Mouse (Mus musculus) CH12.LX (cell line): ENCODE data around the gene Plekhg6. TPM values are rescaled to one million over a fixed set of nuclear protein-coding genes. Genes with fewer than 3 reads are reported as not detected.

Experiments
- DNase-seq: peaks from one replicate; pipeline ENCODE4 v3.0.0-alpha.2; 2013; ENCODE audit errors: extremely low read depth
- H3K27ac ChIP-seq: 2 replicates; pipeline ENCODE4 v1.5.1; 2012; ENCODE audit warnings: low read depth, mild to moderate bottlenecking, control low read depth, moderate library complexity; ENCODE audit not compliant: insufficient read depth
- H3K27me3 ChIP-seq: replicated peaks from 2 replicates; pipeline ENCODE3; 2012; ENCODE audit warnings: inconsistent platforms
- H3K36me3 ChIP-seq, 2 experiments: replicated peaks in 1 of 2; 2 replicates each; pipeline versions ENCODE3 to v1.6.1; 2012; ENCODE audit warnings: inconsistent platforms in 1 of 2, low read length in 1 of 2, mild to moderate bottlenecking in 1 of 2, mixed read lengths in 1 of 2, moderate library complexity in 1 of 2; ENCODE audit not compliant: control insufficient read depth in 1 of 2, insufficient read depth in 1 of 2
- H3K4me1 ChIP-seq, 2 experiments: 2 replicates each; pipeline ENCODE4 v1.6.1; 2012; ENCODE audit warnings: inconsistent platforms in 1 of 2, moderate library complexity in 1 of 2; ENCODE audit not compliant: insufficient read depth in 2 of 2, control insufficient read depth in 1 of 2
- H3K4me2 ChIP-seq: 2 replicates; pipeline ENCODE4 v1.6.1; 2012; ENCODE audit warnings: low read depth, mild to moderate bottlenecking, control low read depth; ENCODE audit not compliant: poor library complexity, insufficient read depth, severe bottlenecking
- H3K4me3 ChIP-seq, 3 experiments: fragments of 150-350 bp in 1 of 3; sonication (generic) in 1 of 3; replicated peaks in 1 of 3; 2 replicates each; pipeline versions ENCODE3 to v1.5.1; 2011 to 2012; ENCODE audit warnings: low read depth in 2 of 3, low read length in 2 of 3, mild to moderate bottlenecking in 2 of 3, moderate library complexity in 2 of 3, control low read depth in 1 of 3, improper control_type of control experiment in 1 of 3, inconsistent platforms in 1 of 3, mixed read lengths in 1 of 3; ENCODE audit not compliant: poor library complexity in 1 of 3
- H3K79me2 ChIP-seq: replicated peaks from 2 replicates; pipeline ENCODE4 v1.6.1; 2012; ENCODE audit warnings: mild to moderate bottlenecking, moderate library complexity; ENCODE audit not compliant: control insufficient read depth, poor library complexity, insufficient read depth, severe bottlenecking; ENCODE audit errors: extremely low read depth
- H3K9ac ChIP-seq: 2 replicates; pipeline ENCODE4 v1.6.1; 2012; ENCODE audit warnings: low read depth, mild to moderate bottlenecking, control low read depth, moderate library complexity; ENCODE audit not compliant: insufficient read depth
- H3K9me3 ChIP-seq: replicated peaks from 2 replicates; pipeline ENCODE3; 2012; ENCODE audit warnings: low read length, inconsistent platforms, mixed read lengths
- BHLHE40 ChIP-seq: IDR thresholded peaks from 2 replicates; pipeline ENCODE4 v1.6.1; 2011; ENCODE audit warnings: mild to moderate bottlenecking, low read depth, low read length, improper control_type of control experiment
- CTCF ChIP-seq, 2 experiments: IDR thresholded peaks in 1 of 2; conservative IDR thresholded peaks in 1 of 2; 2 replicates each; pipeline ENCODE4 v1.5.1; 2011 to 2012; ENCODE audit warnings: low read depth in 2 of 2, low read length in 2 of 2, improper control_type of control experiment in 1 of 2, inconsistent platforms in 1 of 2, mild to moderate bottlenecking in 1 of 2, moderate library complexity in 1 of 2
- ETS1 ChIP-seq: conservative IDR thresholded peaks from 2 replicates; pipeline ENCODE4 v1.6.1; 2012; ENCODE audit warnings: low read depth, mild to moderate bottlenecking, inconsistent platforms, low read length, improper control_type of control experiment, moderate library complexity
- JUN ChIP-seq: IDR thresholded peaks from 2 replicates; pipeline ENCODE4 v1.6.1; 2011; ENCODE audit warnings: low read depth, mild to moderate bottlenecking, low read length, improper control_type of control experiment, moderate library complexity; ENCODE audit not compliant: insufficient read depth
- KAT2A ChIP-seq: IDR thresholded peaks from 2 replicates; pipeline ENCODE4 v1.6.1; 2012; ENCODE audit warnings: low read length, improper control_type of control experiment, inconsistent platforms; ENCODE audit not compliant: insufficient replicate concordance
- MAX ChIP-seq: IDR thresholded peaks from 2 replicates; pipeline ENCODE4 v1.6.1; 2011; ENCODE audit warnings: low read length, improper control_type of control experiment
- NRF1 ChIP-seq: IDR thresholded peaks from 2 replicates; pipeline ENCODE4 v1.6.1; 2014; ENCODE audit warnings: low read depth, mild to moderate bottlenecking, inconsistent platforms, low read length, improper control_type of control experiment, moderate library complexity
- RAD21 ChIP-seq: IDR thresholded peaks from 2 replicates; pipeline ENCODE4 v1.6.1; 2011; ENCODE audit warnings: low read depth, mild to moderate bottlenecking, low read length, improper control_type of control experiment, moderate library complexity
- RCOR1 ChIP-seq: conservative IDR thresholded peaks from 2 replicates; pipeline ENCODE4 v1.6.1; 2012; ENCODE audit warnings: low read depth, mild to moderate bottlenecking, inconsistent platforms, low read length, improper control_type of control experiment
- SIN3A ChIP-seq: IDR thresholded peaks from 2 replicates; pipeline ENCODE4 v1.6.1; 2012; ENCODE audit warnings: low read length, improper control_type of control experiment, inconsistent platforms
- SMC3 ChIP-seq: IDR thresholded peaks from 2 replicates; pipeline ENCODE4 v1.6.1; 2011; ENCODE audit warnings: low read depth, low read length, improper control_type of control experiment
- USF2 ChIP-seq: conservative IDR thresholded peaks from 2 replicates; pipeline ENCODE4 v1.6.1; 2011; ENCODE audit warnings: low read depth, low read length, improper control_type of control experiment
- ZKSCAN1 ChIP-seq: IDR thresholded peaks from 2 replicates; pipeline ENCODE4 v1.6.1; 2012; ENCODE audit warnings: low read depth, inconsistent platforms, low read length, improper control_type of control experiment, borderline replicate concordance
- ZNF384 ChIP-seq: IDR thresholded peaks from 2 replicates; pipeline ENCODE4 v1.6.1; 2012; ENCODE audit warnings: low read depth, low read length, improper control_type of control experiment, inconsistent platforms
- dilution Hi-C: fragments of 300-500 bp; cut with MboI; formaldehyde crosslinking; loops from 2 replicates; pipeline ENCODE4 v1.14.3; 2020; ENCODE audit warnings: low sequenced_read_pairs; ENCODE audit not compliant: extremely low pct_unique_long_range_greater_than_20kb, extremely low pct_ligation_motif_present
- in situ Hi-C: fragments of 300-500 bp; cut with MboI; formaldehyde crosslinking; loops from 3 replicates; pipeline ENCODE4 v1.14.3; 2019; ENCODE audit warnings: low sequenced_read_pairs, low pct_ligation_motif_present, low pct_unique_long_range_greater_than_20kb, mixed read lengths
- polyA plus RNA-seq: library from polyadenylated mRNA; unstranded; fragments of >175 nt; gene quantifications from 2 replicates; pipeline ENCODE4 v1.2.1, GENCODE M21; 2012; ENCODE audit warnings: low read depth; ENCODE audit not compliant: insufficient read length
- total RNA-seq, 2 experiments: library from RNA; depleted of rRNA; stranded (reverse); fragments of 300-350 nt in 1 of 2; fragments of >200 nt in 1 of 2; gene quantifications; 2 replicates each; pipeline ENCODE4 v1.2.3; 2012 to 2014

Gene Plekhg6
- total and polyA plus RNA-seq, 3 experiments, result not detected

- H3K9me3 ChIP-seq, result peaks cover 11% of the 10 kb centered on the region
- no peak for TF ChIP-seq JUN
- TF ChIP-seq MAX, result no peak
- TF ChIP-seq NRF1, result no peak
- TF ChIP-seq ZNF384, result no peak
- no peak for TF ChIP-seq ETS1
- no peak for TF ChIP-seq CTCF (conservative IDR thresholded peaks at IDR 0.05 in 1 of 2, IDR thresholded peaks at IDR 0.05 in 1 of 2; ENCODE audit: low read depth in 2 of 2, low read length in 2 of 2)
- no peak for TF ChIP-seq ZKSCAN1
- no peak for TF ChIP-seq RCOR1
- no peak for TF ChIP-seq USF2
- TF ChIP-seq BHLHE40, result no peak
- no peak overlapping the region for H3K4me3 ChIP-seq
- no peak overlapping the region for H3K27ac ChIP-seq
- H3K36me3 ChIP-seq, result no peaks in the 10 kb centered on the region
- H3K79me2 ChIP-seq, result no peaks in the 10 kb centered on the region
- H3K27me3 ChIP-seq, result peaks cover 91% of the 10 kb centered on the region
- in situ Hi-C loops (no loop called here), dilution Hi-C loops (no loop called here)
- peaks cover 11 to 16% of the 10 kb centered on the region in 2 experiments for H3K4me1 ChIP-seq
- no peak overlapping the region for H3K9ac ChIP-seq
- DNase-seq, result no peak
- no peak overlapping the region for H3K4me2 ChIP-seq
Measured at GRCm38 (mm10) chr6:125363021-125363420, 17.6 kb downstream of the Plekhg6 start.

GRCm38 (mm10) chr6:125361467-125362291 is 18.9 kb downstream of the Plekhg6 start:
- no peak overlapping the region for H3K4me2 ChIP-seq
- in situ Hi-C loops (no loop called here), dilution Hi-C loops (no loop called here)
- H3K79me2 ChIP-seq, result no peaks in the 10 kb centered on the region
- peaks cover 11% of the 10 kb centered on the region for H3K9me3 ChIP-seq
- no peak for DNase-seq
- no peak overlapping the region for H3K4me3 ChIP-seq
- peaks cover 93% of the 10 kb centered on the region for H3K27me3 ChIP-seq
- no peak overlapping the region for H3K27ac ChIP-seq
- H3K36me3 ChIP-seq, result no peaks in the 10 kb centered on the region
- peaks cover 8 to 11% of the 10 kb centered on the region in 2 experiments for H3K4me1 ChIP-seq
- TF ChIP-seq CTCF (conservative IDR thresholded peaks at IDR 0.05 in 1 of 2, IDR thresholded peaks at IDR 0.05 in 1 of 2; ENCODE audit: low read depth in 2 of 2, low read length in 2 of 2) (peak in 1 of 2 experiments; percentile 42; a peak in 2 of 4 replicates), KAT2A (no peak), SIN3A (no peak), SMC3 (peak; percentile 13; the same call in 1 of the 2 replicates), RAD21 (peak; percentile 35)
- H3K9ac ChIP-seq, result no peak overlapping the region
